Mouse (Mus musculus): ENCODE measurements around the gene Slc16a11. TPM values are rescaled to one million over a fixed set of nuclear protein-coding genes. Genes with fewer than 3 reads are reported as not detected.
A peak's percentile ranks its signal among the peaks of the same experiment; 100 is the strongest.

Gene Slc16a11
- polyA plus RNA-seq, 1 experiment from 2014 or later: 8.1 TPM

GRCm38 (mm10) chr11:70179401-70179800 lies 33.2 kb upstream of the Slc16a11 start:
- WGBS: 37% methylated on average over 14 of the region's 14 CpGs
- no peaks in the 10 kb centered on the region for H3K36me3 ChIP-seq
- H3K4me2 ChIP-seq: peak overlapping the region; percentile 3; the same call in 1 of the 2 replicates
- H3K27ac ChIP-seq (replicated peaks): no peak overlapping the region
- no peak for ATAC-seq (ENCODE audit: low FRiP score, low read depth)
- 0 out of 2 replicates have a peak, but pooled peaks cover 5% of the 10 kb centered on the region for H3K4me1 ChIP-seq (replicated peaks)
- no peak overlapping the region for H3K9ac ChIP-seq
- H3K4me3 ChIP-seq: no peak overlapping the region
- H3K9me3 ChIP-seq: 0 out of 2 replicates have a peak, but pooled peaks cover 3% of the 10 kb centered on the region
- H3K27me3 ChIP-seq: no peaks in the 10 kb centered on the region

- H3K4me3 ChIP-seq: no peak overlapping the region
- no peak overlapping the region for H3K9ac ChIP-seq
- 0 out of 2 replicates have a peak, but pooled peaks cover 3% of the 10 kb centered on the region for H3K9me3 ChIP-seq
- no peak overlapping the region for H3K4me2 ChIP-seq
- H3K27me3 ChIP-seq: no peaks in the 10 kb centered on the region
- no peaks in the 10 kb centered on the region for H3K36me3 ChIP-seq
- WGBS: 97% methylated on average over 4 of the region's 4 CpGs
- ATAC-seq (ENCODE audit: low FRiP score, low read depth): no peak
- no peak overlapping the region for H3K27ac ChIP-seq (replicated peaks)
- H3K4me1 ChIP-seq (replicated peaks): 0 out of 2 replicates have a peak, but pooled peaks cover 5% of the 10 kb centered on the region
Observed at GRCm38 (mm10) chr11:70180496-70180895, 32.1 kb upstream of the Slc16a11 start.

GRCm38 (mm10) chr11:70185120-70185519 lies 27.4 kb upstream of the Slc16a11 start:
- Histone ChIP-seq H3K9ac (no peak overlapping the region), H3K27ac (replicated peaks) (no peak overlapping the region), H3K4me2 (no peak overlapping the region), H3K27me3 (no peaks in the 10 kb centered on the region), H3K36me3 (no peaks in the 10 kb centered on the region), H3K9me3 (no peaks in the 10 kb centered on the region), H3K4me1 (replicated peaks) (no peaks in the 10 kb centered on the region), H3K4me3 (no peak overlapping the region)
- WGBS: 79% methylated on average over 7 of the region's 7 CpGs
- no peak for ATAC-seq (ENCODE audit: low FRiP score, low read depth)

- Histone ChIP-seq H3K36me3 (no peaks in the 10 kb centered on the region), H3K27ac (replicated peaks) (no peak overlapping the region; the same call in 1 of the 2 replicates), H3K4me2 (no peak overlapping the region), H3K4me3 (no peak overlapping the region), H3K9ac (no peak overlapping the region), H3K9me3 (no peaks in the 10 kb centered on the region), H3K4me1 (replicated peaks) (no peaks in the 10 kb centered on the region), H3K27me3 (no peaks in the 10 kb centered on the region)
- 74% methylated on average over 28 of the region's 28 CpGs for WGBS
- ATAC-seq (ENCODE audit: low FRiP score, low read depth): no peak
Observed at GRCm38 (mm10) chr11:70189319-70190134, 23.0 kb upstream of the Slc16a11 start.

- Histone ChIP-seq H3K4me1 (replicated peaks) (no peaks in the 10 kb centered on the region), H3K27ac (replicated peaks) (no peak overlapping the region), H3K4me2 (no peak overlapping the region), H3K9me3 (no peaks in the 10 kb centered on the region), H3K27me3 (no peaks in the 10 kb centered on the region), H3K9ac (no peak overlapping the region), H3K4me3 (no peak overlapping the region), H3K36me3 (no peaks in the 10 kb centered on the region)
- WGBS: 87% methylated on average over 6 of the region's 6 CpGs
- no peak for ATAC-seq (ENCODE audit: low FRiP score, low read depth)
Observed at GRCm38 (mm10) chr11:70191188-70191587, 21.4 kb upstream of the Slc16a11 start.

GRCm38 (mm10) chr11:70192157-70192556 lies 20.4 kb upstream of the Slc16a11 start:
- H3K4me1 ChIP-seq (replicated peaks): no peaks in the 10 kb centered on the region
- H3K36me3 ChIP-seq: no peaks in the 10 kb centered on the region
- ATAC-seq (ENCODE audit: low FRiP score, low read depth): no peak
- H3K27me3 ChIP-seq: no peaks in the 10 kb centered on the region
- no peak overlapping the region for H3K27ac ChIP-seq (replicated peaks)
- H3K9ac ChIP-seq: no peak overlapping the region
- no peak overlapping the region for H3K4me2 ChIP-seq
- no peaks in the 10 kb centered on the region for H3K9me3 ChIP-seq
- H3K4me3 ChIP-seq: no peak overlapping the region
- 85% methylated on average over 4 of the region's 4 CpGs for WGBS

GRCm38 (mm10) chr11:70193354-70194285 lies 18.9 kb upstream of the Slc16a11 start:
- H3K4me1 ChIP-seq (replicated peaks): no peaks in the 10 kb centered on the region
- H3K9ac ChIP-seq: no peak overlapping the region
- H3K27ac ChIP-seq (replicated peaks): no peak overlapping the region
- H3K36me3 ChIP-seq: no peaks in the 10 kb centered on the region
- H3K4me2 ChIP-seq: no peak overlapping the region
- no peaks in the 10 kb centered on the region for H3K27me3 ChIP-seq
- WGBS: 60% methylated on average over 11 of the region's 11 CpGs
- no peak for ATAC-seq (ENCODE audit: low FRiP score, low read depth)
- no peaks in the 10 kb centered on the region for H3K9me3 ChIP-seq
- no peak overlapping the region for H3K4me3 ChIP-seq

- Histone ChIP-seq H3K36me3 (no peaks in the 10 kb centered on the region), H3K4me2 (no peak overlapping the region), H3K27ac (replicated peaks) (no peak overlapping the region), H3K27me3 (no peaks in the 10 kb centered on the region), H3K9ac (no peak overlapping the region), H3K9me3 (no peaks in the 10 kb centered on the region), H3K4me3 (no peak overlapping the region), H3K4me1 (replicated peaks) (no peaks in the 10 kb centered on the region)
- no peak for ATAC-seq (ENCODE audit: low FRiP score, low read depth)
- 86% methylated on average over 3 of the region's 3 CpGs for WGBS
Observed at GRCm38 (mm10) chr11:70198332-70198731, 14.2 kb upstream of the Slc16a11 start.

- 83% methylated on average over 8 of the region's 8 CpGs for WGBS
Observed at GRCm38 (mm10) chr11:70199107-70199506, 13.4 kb upstream of the Slc16a11 start.

GRCm38 (mm10) chr11:70200036-70200608 lies 12.4 kb upstream of the Slc16a11 start:
- H3K27me3 ChIP-seq: no peaks in the 10 kb centered on the region
- H3K4me1 ChIP-seq (replicated peaks): no peaks in the 10 kb centered on the region
- no peaks in the 10 kb centered on the region for H3K9me3 ChIP-seq
- H3K9ac ChIP-seq: no peak overlapping the region
- ATAC-seq (ENCODE audit: low FRiP score, low read depth): no peak
- no peak overlapping the region for H3K4me2 ChIP-seq
- no peak overlapping the region for H3K27ac ChIP-seq (replicated peaks)
- no peak overlapping the region for H3K4me3 ChIP-seq
- 92% methylated on average over 5 of the region's 5 CpGs for WGBS
- H3K36me3 ChIP-seq: no peaks in the 10 kb centered on the region

More at GRCm38 (mm10) chr11:70199107-70199506, 13.4 kb upstream of the Slc16a11 start:
- ATAC-seq (ENCODE audit: low FRiP score, low read depth): no peak
- H3K36me3 ChIP-seq: no peaks in the 10 kb centered on the region
- H3K4me3 ChIP-seq: no peak overlapping the region
- no peak overlapping the region for H3K9ac ChIP-seq
- no peak overlapping the region for H3K4me2 ChIP-seq
- H3K27me3 ChIP-seq: no peaks in the 10 kb centered on the region
- no peaks in the 10 kb centered on the region for H3K4me1 ChIP-seq (replicated peaks)
- no peak overlapping the region for H3K27ac ChIP-seq (replicated peaks)
- no peaks in the 10 kb centered on the region for H3K9me3 ChIP-seq

- 43% methylated on average over 5 of the region's 5 CpGs for WGBS
- no peak overlapping the region for H3K9ac ChIP-seq
- no peaks in the 10 kb centered on the region for H3K36me3 ChIP-seq
- H3K27me3 ChIP-seq: no peaks in the 10 kb centered on the region
- no peaks in the 10 kb centered on the region for H3K4me1 ChIP-seq (replicated peaks)
- H3K27ac ChIP-seq (replicated peaks): no peak overlapping the region
- H3K4me3 ChIP-seq: no peak overlapping the region
- no peaks in the 10 kb centered on the region for H3K9me3 ChIP-seq
- ATAC-seq (ENCODE audit: low FRiP score, low read depth): no peak
- H3K4me2 ChIP-seq: no peak overlapping the region
Observed at GRCm38 (mm10) chr11:70201691-70202090, 10.9 kb upstream of the Slc16a11 start.

GRCm38 (mm10) chr11:70206801-70207200 lies 5.8 kb upstream of the Slc16a11 start:
- Histone ChIP-seq H3K9ac (no peak overlapping the region), H3K9me3 (no peaks in the 10 kb centered on the region), H3K4me1 (replicated peaks) (no peaks in the 10 kb centered on the region), H3K27me3 (no peaks in the 10 kb centered on the region), H3K4me2 (no peak overlapping the region), H3K36me3 (no peaks in the 10 kb centered on the region), H3K27ac (replicated peaks) (no peak overlapping the region), H3K4me3 (no peak overlapping the region)
- ATAC-seq (ENCODE audit: low FRiP score, low read depth): no peak
- 85% methylated on average over 2 of the region's 2 CpGs for WGBS
